Mouse (Mus musculus) heart, postnatal 10 days (tissue): ENCODE measurements at regions not wholly inside any gene's neighbourhood (a gene's known extent, or its start where the extent isn't known, plus 50 kb on each side); places are given as distances from the start of the nearest gene placed in this dataset.

Experiments
- DNase-seq, 2 experiments: peaks; one replicate each; pipeline ENCODE4 v3.0.0; 2021
- intact Hi-C: fragments of 180-260 bp; cut with DNase I; formaldehyde crosslinking; loops from one replicate; pipeline ENCODE4 v1.15.1; 2025

- peak; percentile 74 to 80 for DNase-seq
- intact Hi-C loops, result loop anchor here (5.0 kb wide), 2 partner anchors 41 to 121 kb away; no protein-coding TSS in a partner anchor
Observed at GRCm38 (mm10) chr2:170220871-170221369, 73.0 kb upstream of the Zfp217 start.

- intact Hi-C loops, result loop anchor here (5.0 kb wide), 2 partner anchors 42 to 122 kb away; no protein-coding TSS in a partner anchor
- no peak for DNase-seq
Observed at GRCm38 (mm10) chr2:170220443-170220842, 72.5 kb upstream of the Zfp217 start.

GRCm38 (mm10) chr2:170219611-170220401, 71.9 kb upstream of the Zfp217 start:
- intact Hi-C loops, result loop anchor here (2.0 to 5.0 kb wide), 5 partner anchors 42 to 122 kb away; no protein-coding TSS in a partner anchor
- peak; percentile 32 to 47 for DNase-seq

- intact Hi-C loops, result loop anchor here (2.0 to 5.0 kb wide), 3 partner anchors 64 to 100 kb away; no protein-coding TSS in a partner anchor
- peak; percentile 36 to 46 for DNase-seq
Observed at GRCm38 (mm10) chr2:170219161-170219581, 71.3 kb upstream of the Zfp217 start.

- intact Hi-C loops, result loop anchor here (2.0 to 5.0 kb wide), 3 partner anchors 64 to 100 kb away; no protein-coding TSS in a partner anchor
- peak; percentile 84 to 88 for DNase-seq
Observed at GRCm38 (mm10) chr2:170218230-170219044, 70.5 kb upstream of the Zfp217 start.

GRCm38 (mm10) chr2:170216311-170216710, 68.4 kb upstream of the Zfp217 start:
- DNase-seq, result no peak
- intact Hi-C loops, result loop anchor here (5.0 kb wide), 1 partner anchor 84 kb away; no protein-coding TSS in a partner anchor

- peak; percentile 93 for DNase-seq
- intact Hi-C loops, result no loop called here
Observed at GRCm38 (mm10) chr2:170209121-170209520, 61.2 kb upstream of the Zfp217 start.

- intact Hi-C loops, result no loop called here
- no peak for DNase-seq
Observed at GRCm38 (mm10) chr2:170207878-170208277, 60.0 kb upstream of the Zfp217 start.

- DNase-seq, result no peak
- intact Hi-C loops, result no loop called here
Observed at GRCm38 (mm10) chr2:170207395-170207794, 59.5 kb upstream of the Zfp217 start.

GRCm38 (mm10) chr2:170206870-170207269, 59.0 kb upstream of the Zfp217 start:
- intact Hi-C loops, result no loop called here
- no peak for DNase-seq

GRCm38 (mm10) chr2:170206442-170206754, 58.5 kb upstream of the Zfp217 start:
- intact Hi-C loops, result no loop called here
- DNase-seq, result peak; percentile 36 to 52

GRCm38 (mm10) chr2:170205591-170206441, 57.9 kb upstream of the Zfp217 start:
- peak; percentile 57 to 60 for DNase-seq
- intact Hi-C loops, result loop anchor here (2.0 kb wide), 1 partner anchor 53 kb away; no protein-coding TSS in a partner anchor

- DNase-seq, result peak; percentile 40 to 46
- intact Hi-C loops, result loop anchor here (2.0 kb wide), 1 partner anchor 52 kb away; no protein-coding TSS in a partner anchor
Observed at GRCm38 (mm10) chr2:170204768-170205514, 57.0 kb upstream of the Zfp217 start.

GRCm38 (mm10) chr2:170203496-170203895, 55.6 kb upstream of the Zfp217 start:
- no peak for DNase-seq
- intact Hi-C loops, result no loop called here

GRCm38 (mm10) chr2:170201816-170202371, 54.0 kb upstream of the Zfp217 start:
- DNase-seq, result no peak
- intact Hi-C loops, result no loop called here
